Mouse (Mus musculus) olfactory bulb, adult 2 months (tissue): Measurements from ENCODE around the gene Pnp2.

Experiments
- CTCF ChIP-seq: fragments of 200-500 bp; IDR thresholded peaks from 2 replicates; pipeline ENCODE4 v1.5.1; 2012; ENCODE audit warnings: low read depth, mild to moderate bottlenecking, low read length, moderate library complexity; ENCODE audit not compliant: insufficient read depth
- POLR2A ChIP-seq: fragments of 200-500 bp; IDR thresholded peaks from 2 replicates; pipeline ENCODE4 v1.6.1; 2012; ENCODE audit warnings: mild to moderate bottlenecking, low read depth, low read length, moderate library complexity; ENCODE audit not compliant: insufficient read depth

GRCm38 (mm10) chr14:50969041-50969440 lies 13.2 kb downstream of the Pnp2 start:
- TF ChIP-seq CTCF = no peak
- no peak for TF ChIP-seq POLR2A
